Mouse (Mus musculus) heart, postnatal 36 days (tissue): ENCODE measurements around the gene Eml4. TPM values are rescaled to one million over a fixed set of nuclear protein-coding genes. Genes with fewer than 3 reads are reported as not detected.

ENCODE experiments used
- DNase-seq, 2 experiments: peaks; one replicate each; pipeline ENCODE4 v3.0.0; 2021 to 2022
- intact Hi-C: fragments of 180-260 bp; cut with DNase I; formaldehyde crosslinking; loops from one replicate; pipeline ENCODE4 v1.15.1; 2025
- total RNA-seq, 2 experiments: library from RNA; stranded (reverse); gene quantifications; 2 replicates each; pipeline ENCODE4 v1.2.3; 2021

Eml4 gene
- total RNA-seq, 2 experiments from 2014 or later, result 4.3 to 4.6 TPM

DNA sequence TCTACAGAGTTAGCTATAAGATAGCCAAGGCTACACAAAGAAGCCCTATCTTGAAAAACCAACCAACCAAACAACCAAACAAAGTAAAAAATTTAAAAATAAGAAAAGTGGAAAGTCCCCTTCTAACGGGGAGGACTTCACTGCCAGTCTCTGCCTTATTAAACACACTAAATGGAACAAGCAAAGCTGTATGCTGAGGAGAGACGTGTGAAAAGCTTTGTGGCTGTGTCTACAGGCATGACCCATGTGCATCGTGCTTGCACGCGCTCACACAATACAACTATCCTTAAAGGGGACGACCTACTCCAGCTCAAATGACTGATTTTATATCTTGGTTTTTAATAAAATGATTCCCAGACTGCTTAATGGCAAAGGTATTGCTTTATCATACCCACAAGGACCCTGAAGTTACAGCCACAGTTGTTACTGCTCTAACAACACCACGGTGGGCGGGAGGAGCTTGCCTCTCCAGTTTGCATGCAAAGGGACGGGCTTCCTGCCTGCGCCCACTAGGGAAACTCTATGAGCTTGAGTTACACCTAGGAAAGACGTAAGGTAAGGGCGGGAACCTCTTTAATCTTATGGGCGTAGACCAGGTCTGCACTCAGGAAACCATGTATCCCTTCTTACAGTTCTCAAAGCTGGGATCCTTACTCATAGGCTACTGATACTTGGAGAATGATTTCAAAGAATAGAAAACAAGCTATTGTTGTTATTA, 11.2 kb upstream of the Eml4 start:
- intact Hi-C loops, result no loop called here
- DNase-seq, result no peak

- no peak for DNase-seq
- intact Hi-C loops, result no loop called here
Measured at GRCm38 (mm10) chr17:83340895-83341524, 9.7 kb upstream of the Eml4 start.

- intact Hi-C loops, result no loop called here
- no peak for DNase-seq
Measured at GRCm38 (mm10) chr17:83344226-83344625, 6.5 kb upstream of the Eml4 start.

GRCm38 (mm10) chr17:83348056-83348822, 2.5 kb upstream of the Eml4 start:
- intact Hi-C loops, result loop anchor here (2.0 kb wide), 1 partner anchor 15 kb away; no protein-coding TSS in a partner anchor
- no peak for DNase-seq

- intact Hi-C loops, result loop anchor here (2.0 to 5.0 kb wide), 5 partner anchors 46 to 161 kb away; partner anchors contain the start of gene Pkdcc
- DNase-seq, result no peak
Measured at GRCm38 (mm10) chr17:83351119-83351531, 394 bp downstream of the Eml4 start.

DNA sequence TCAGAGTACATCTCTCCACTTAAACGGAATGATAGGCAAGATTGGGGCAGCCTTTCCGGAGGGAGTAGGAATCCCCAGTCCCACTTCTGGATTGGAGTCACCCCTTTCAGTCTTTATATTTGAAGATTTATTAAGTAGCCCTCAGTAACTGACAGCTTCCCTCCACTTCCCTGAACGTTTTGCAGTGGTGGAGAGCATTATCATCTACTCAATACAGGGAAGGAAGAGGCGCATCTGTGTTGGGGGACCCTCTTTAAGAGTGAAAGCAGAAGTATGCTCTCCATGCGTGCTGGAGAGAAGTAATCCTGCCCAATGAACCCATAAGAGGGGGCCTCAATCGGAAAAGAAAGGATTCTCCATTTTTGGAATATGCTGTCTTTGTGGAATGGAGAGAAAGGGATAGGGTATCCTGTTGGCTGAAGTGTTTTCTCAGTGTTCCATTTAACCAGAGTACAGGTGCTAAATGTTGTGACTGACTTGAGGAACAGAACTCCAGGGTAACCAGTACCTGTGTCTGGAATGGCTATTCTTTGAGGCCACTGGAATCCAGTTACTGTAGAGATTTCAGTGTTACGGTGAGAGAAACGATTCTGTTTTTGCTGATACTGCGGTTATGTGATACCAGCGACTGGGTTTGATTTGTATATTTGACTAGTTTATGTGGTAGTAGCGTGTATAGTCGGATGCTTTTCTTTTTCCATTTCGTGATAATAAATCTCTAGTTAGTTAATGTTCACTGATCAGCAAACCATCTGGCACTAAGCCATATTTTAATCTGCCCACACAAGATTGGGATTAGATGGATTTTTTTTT, 1.1 kb downstream of the Eml4 start:
- intact Hi-C loops, result loop anchor here (2.0 to 5.0 kb wide), 5 partner anchors 45 to 160 kb away; partner anchors contain the start of gene Pkdcc
- DNase-seq, result peak in 1 of 2 experiments; percentile 27

DNA sequence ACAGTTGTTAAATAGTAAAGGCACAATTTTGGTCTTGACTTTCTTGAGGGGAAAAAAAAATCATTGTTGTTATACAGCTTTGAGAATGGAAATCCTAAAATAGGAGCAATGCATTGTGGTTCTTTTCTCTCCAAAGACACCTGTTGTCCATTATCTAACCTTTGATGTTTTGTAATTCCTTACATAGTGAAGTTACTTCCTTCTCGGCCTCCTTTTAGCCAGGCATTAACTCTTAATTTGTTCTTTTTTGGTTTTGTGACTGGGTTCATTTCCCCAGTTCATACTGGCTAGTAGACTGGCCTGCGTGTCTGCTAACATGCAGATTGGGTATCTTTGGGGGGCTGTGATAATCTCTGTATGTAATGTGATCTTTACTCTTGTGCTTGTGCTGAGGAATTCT, 1.7 kb downstream of the Eml4 start:
- intact Hi-C loops, result loop anchor here (5.0 kb wide), 4 partner anchors 45 to 160 kb away; partner anchors contain the start of gene Pkdcc
- DNase-seq, result no peak

DNA sequence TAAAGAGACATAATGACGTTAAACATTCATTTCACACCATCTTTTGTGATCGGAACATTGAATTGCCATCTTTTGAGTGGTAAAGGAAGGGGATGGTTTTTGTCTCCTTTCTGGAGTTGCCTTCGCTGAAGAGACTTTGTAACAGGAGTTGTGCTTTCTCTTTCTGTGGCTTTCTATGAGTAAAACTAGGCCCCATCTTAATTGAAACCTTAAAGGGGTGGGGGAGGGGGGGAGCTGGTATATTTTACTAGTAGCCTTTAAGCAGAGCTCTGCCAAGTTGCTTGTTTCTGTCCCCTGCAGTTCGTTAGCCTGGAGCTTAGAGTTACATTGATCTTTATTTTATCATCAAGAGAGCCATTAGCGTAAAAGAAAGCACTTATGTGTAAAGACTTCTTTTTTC, 2.3 kb downstream of the Eml4 start:
- intact Hi-C loops, result loop anchor here (5.0 kb wide), 4 partner anchors 44 to 159 kb away; partner anchors contain the start of gene Pkdcc
- DNase-seq, result no peak

- DNase-seq, result no peak
- intact Hi-C loops, result loop anchor here (5.0 kb wide), 4 partner anchors 44 to 159 kb away; partner anchors contain the start of gene Pkdcc
Measured at GRCm38 (mm10) chr17:83353460-83353859, 2.7 kb downstream of the Eml4 start.

DNA sequence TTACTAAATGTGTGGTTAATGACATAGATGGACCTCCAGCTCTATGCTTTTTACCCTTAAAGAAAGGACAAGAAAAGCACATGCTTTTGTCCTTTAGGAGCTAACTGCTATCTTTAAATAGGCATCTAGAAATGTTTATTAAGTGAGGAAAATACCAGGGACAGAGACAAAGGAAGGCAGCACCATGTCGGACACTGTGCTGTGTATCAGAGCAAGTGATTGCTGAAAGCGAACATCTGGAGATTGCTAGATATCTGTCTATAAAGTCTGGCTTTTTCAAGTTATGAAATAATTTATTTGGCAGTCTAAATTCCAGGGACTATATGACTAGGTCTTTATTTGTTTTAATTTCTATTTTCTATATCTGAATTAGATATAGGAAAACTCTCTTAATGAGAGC, 4.8 kb downstream of the Eml4 start:
- intact Hi-C loops, result loop anchor here (5.0 kb wide), 1 partner anchor 33 kb away; no protein-coding TSS in a partner anchor
- no peak for DNase-seq

DNA sequence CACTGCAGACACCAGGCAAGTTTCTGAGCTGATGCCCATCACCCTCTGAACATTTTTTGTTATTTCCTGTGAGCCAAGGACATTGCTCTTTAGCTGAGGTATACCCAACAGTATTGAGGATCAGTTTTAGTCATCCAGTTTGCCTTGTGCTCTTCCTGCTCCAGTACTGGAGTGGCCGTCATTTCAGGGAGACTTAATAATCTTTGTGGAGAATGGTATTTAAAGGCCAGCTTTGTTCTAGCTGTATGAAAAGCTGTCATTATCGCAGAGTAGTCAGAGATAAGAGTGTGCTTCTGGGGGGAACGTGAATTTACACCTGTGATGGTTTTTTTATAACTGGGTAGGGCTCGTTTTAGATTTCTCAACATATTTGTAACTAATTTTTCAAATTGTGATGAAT, 9.2 kb downstream of the Eml4 start:
- DNase-seq, result no peak
- intact Hi-C loops, result loop anchor here (5.0 kb wide), 1 partner anchor 38 kb away; no protein-coding TSS in a partner anchor

GRCm38 (mm10) chr17:83360796-83361566, 10.2 kb downstream of the Eml4 start:
- no peak for DNase-seq
- intact Hi-C loops, result no loop called here

DNA sequence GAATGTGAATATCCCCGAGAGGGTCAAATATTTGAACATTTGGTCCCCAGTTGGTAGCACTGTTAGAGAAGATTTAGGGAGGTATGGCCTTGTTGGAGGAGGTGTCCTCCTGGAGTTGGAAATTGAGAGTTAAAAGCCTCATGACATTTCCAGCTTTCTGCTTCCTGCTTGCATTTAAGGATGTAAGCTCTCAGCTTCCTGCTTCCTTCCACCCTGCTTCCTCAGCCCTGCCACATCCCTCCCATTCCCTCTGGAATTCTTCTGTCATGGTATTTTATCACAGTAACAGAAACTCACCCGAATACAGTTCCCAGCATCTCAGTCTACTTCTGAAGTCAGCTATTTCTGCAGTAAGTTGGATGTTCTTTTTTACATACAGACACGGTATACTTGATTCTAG, 12.3 kb downstream of the Eml4 start:
- no peak for DNase-seq
- intact Hi-C loops, result no loop called here

- DNase-seq, result no peak
- intact Hi-C loops, result no loop called here
Measured at GRCm38 (mm10) chr17:83364296-83364695, 13.6 kb downstream of the Eml4 start.

DNA sequence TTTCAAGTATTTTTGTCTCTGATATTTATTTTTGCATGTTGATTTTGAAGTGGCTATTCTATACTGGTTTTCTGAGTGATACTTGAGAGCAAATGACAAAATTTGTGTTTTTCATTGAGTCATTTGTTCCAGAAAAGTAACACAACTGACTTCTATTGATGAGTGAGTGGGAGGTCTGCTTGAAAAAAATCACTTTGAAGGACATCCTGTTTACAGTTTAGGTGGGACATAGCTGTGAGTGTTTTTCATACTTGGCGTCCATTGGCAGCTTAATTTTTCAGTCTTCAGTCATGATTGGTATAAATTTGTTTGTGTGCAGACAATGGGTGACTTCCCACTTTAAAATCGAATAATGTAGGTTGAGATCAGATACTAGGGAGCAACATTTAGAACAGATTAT, 14.4 kb downstream of the Eml4 start:
- no peak for DNase-seq
- intact Hi-C loops, result no loop called here

- intact Hi-C loops, result no loop called here
Measured at GRCm38 (mm10) chr17:83365614-83366355, 15.1 kb downstream of the Eml4 start.

DNA sequence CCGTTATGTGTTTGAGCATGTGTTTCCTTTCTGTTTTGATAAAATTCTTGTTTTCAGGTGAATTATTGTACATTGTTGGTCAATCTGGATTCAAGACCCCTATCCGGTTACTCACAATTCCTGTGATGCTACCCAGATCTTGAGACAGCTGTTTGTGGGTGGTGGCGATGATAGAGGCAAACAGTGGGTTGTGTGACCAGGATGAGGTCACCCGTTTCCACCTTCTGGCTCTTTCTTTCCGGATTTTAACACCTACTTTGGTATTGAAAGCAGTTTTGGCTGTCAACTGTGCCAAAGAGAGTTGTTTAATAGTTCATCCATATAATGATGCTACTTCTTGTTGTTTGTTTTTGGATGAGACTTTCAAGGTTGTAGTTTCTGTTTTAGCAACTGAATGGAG, 16.7 kb downstream of the Eml4 start:
- intact Hi-C loops, result no loop called here
- no peak for DNase-seq

More at GRCm38 (mm10) chr17:83365614-83366355, 15.1 kb downstream of the Eml4 start:
- no peak for DNase-seq

- DNase-seq, result no peak
- intact Hi-C loops, result no loop called here
Measured at GRCm38 (mm10) chr17:83374123-83374522, 23.4 kb downstream of the Eml4 start.

- intact Hi-C loops, result no loop called here
Measured at GRCm38 (mm10) chr17:83375848-83376247, 25.1 kb downstream of the Eml4 start.

More at GRCm38 (mm10) chr17:83375848-83376247, 25.1 kb downstream of the Eml4 start:
- no peak for DNase-seq
